Mouse (Mus musculus): ENCODE measurements around the gene Stox2. TPM values are rescaled to one million over a fixed set of nuclear protein-coding genes. Genes with fewer than 3 reads are reported as not detected.
A peak's percentile ranks its signal among the peaks of the same experiment; 100 is the strongest.
"Not testable (repeated sequence)": the region's sequence is repeated elsewhere in the genome, so short reads cannot be mapped to it uniquely, and the experiment has no call there.

The Stox2 gene
- polyA plus RNA-seq, 1 experiment, result 2.2 TPM

DNA sequence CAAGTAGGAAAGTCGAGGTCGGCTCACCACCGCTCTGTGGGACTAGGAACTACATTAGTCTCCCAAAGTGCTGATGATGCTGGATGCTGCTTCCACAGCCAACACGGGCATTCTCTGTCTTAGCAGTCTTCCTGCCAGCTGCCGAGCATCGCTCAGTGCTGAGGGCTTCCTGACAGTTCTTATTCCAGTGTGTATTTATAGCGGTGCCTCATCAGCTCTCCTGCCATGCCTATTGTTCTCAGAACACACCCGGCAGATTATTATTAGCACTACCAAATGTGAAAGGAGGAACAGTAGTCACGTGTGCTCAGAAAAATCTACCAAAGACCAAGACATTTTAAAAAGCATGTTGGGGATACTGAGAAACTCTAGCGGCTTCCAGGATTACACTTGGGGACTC, 15.5 kb upstream of the Stox2 start:
- no peak for TF ChIP-seq CTCF (conservative IDR thresholded peaks at IDR 0.05; ENCODE audit: insufficient read depth, insufficient read length, low read depth, low read length)
- H3K4me3 ChIP-seq (ENCODE audit: insufficient read depth, low read depth, low read length), result no peak overlapping the region
- H3K27ac ChIP-seq (ENCODE audit: insufficient read depth, low read depth, low read length), result no peak overlapping the region
- no peaks in the 10 kb centered on the region for H3K4me1 ChIP-seq (ENCODE audit: control insufficient read depth, insufficient read depth, low read length)
- no peaks in the 10 kb centered on the region for H3K36me3 ChIP-seq (ENCODE audit: control insufficient read depth, insufficient read depth, low read length)
- 0 out of 2 replicates have a peak, but pooled peaks cover 1% of the 10 kb centered on the region for H3K27me3 ChIP-seq (replicated peaks; ENCODE audit: control insufficient read depth, insufficient read depth, low read length)
- DNase-seq, result peak; percentile 79
- WGBS, result 70% methylated on average over 10 of the region's 10 CpGs

DNA sequence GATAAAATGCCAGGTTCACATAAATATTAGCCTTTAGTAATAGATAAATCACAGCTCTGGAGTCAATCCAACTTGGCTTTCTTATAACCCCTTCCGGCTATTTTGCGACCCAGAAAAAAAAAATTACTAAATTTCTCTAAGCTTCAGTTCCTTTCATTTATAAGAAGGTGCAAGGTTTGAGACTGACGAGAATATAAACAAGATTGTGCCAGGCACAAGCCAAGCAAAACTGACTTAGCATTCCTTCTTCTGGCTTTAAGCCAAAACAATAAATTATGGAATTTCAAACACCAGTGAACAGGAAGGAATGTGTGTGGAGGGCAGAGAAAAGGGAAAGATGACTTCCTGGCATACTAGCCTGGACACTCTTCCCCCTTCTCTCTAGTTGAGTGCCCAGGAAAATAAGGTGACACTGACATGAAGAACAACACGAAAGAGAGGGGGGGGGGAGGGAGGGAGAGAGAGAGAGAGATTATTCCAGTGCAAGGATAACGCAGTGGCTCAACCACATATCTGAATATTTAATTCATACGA, 13.1 kb upstream of the Stox2 start:
- H3K27me3 ChIP-seq (replicated peaks; ENCODE audit: control insufficient read depth, insufficient read depth, low read length), result 0 out of 2 replicates have a peak, but pooled peaks cover 1% of the 10 kb centered on the region
- no peak overlapping the region for H3K4me3 ChIP-seq (ENCODE audit: insufficient read depth, low read depth, low read length)
- H3K4me1 ChIP-seq (ENCODE audit: control insufficient read depth, insufficient read depth, low read length), result no peaks in the 10 kb centered on the region
- 20% methylated on average over 6 of the region's 6 CpGs for WGBS
- no peak for TF ChIP-seq POLR2A (IDR thresholded peaks at IDR 0.05; ENCODE audit: low read depth, low read length)
- no peak for TF ChIP-seq CTCF (conservative IDR thresholded peaks at IDR 0.05; ENCODE audit: insufficient read depth, insufficient read length, low read depth, low read length)
- H3K36me3 ChIP-seq (ENCODE audit: control insufficient read depth, insufficient read depth, low read length), result no peaks in the 10 kb centered on the region
- DNase-seq, result peak; percentile 49
- peak overlapping the region; percentile 46; the same call in 1 of the 2 replicates for H3K27ac ChIP-seq (ENCODE audit: insufficient read depth, low read depth, low read length)

DNA sequence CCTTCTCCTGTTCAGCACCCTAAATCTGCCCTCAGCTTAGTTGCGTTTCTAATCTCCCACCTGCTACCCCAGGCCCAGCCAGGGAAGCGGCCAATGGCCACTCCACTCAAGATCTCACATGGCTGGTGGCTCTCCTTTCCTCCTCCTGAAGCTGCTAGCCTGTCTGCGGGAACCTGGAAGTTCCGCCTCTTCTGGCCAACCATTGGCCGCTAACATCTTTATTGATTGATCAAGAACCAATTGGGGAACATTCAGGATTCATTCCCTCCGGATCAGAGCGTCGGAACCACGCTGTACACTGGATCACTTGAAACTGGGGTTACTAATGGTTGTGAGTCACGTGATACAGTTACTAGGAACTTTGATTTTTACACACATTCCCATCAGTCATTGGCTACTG, 12.4 kb upstream of the Stox2 start:
- peak; percentile 30 for DNase-seq
- no peaks in the 10 kb centered on the region for H3K36me3 ChIP-seq (ENCODE audit: control insufficient read depth, insufficient read depth, low read length)
- no peak for TF ChIP-seq POLR2A (IDR thresholded peaks at IDR 0.05; ENCODE audit: low read depth, low read length)
- no peak for TF ChIP-seq CTCF (conservative IDR thresholded peaks at IDR 0.05; ENCODE audit: insufficient read depth, insufficient read length, low read depth, low read length)
- H3K27ac ChIP-seq (ENCODE audit: insufficient read depth, low read depth, low read length), result no peak overlapping the region; the same call in 1 of the 2 replicates
- 0 out of 2 replicates have a peak, but pooled peaks cover 1% of the 10 kb centered on the region for H3K27me3 ChIP-seq (replicated peaks; ENCODE audit: control insufficient read depth, insufficient read depth, low read length)
- H3K4me3 ChIP-seq (ENCODE audit: insufficient read depth, low read depth, low read length), result no peak overlapping the region
- 94% methylated on average over 10 of the region's 10 CpGs for WGBS
- no peaks in the 10 kb centered on the region for H3K4me1 ChIP-seq (ENCODE audit: control insufficient read depth, insufficient read depth, low read length)

DNA sequence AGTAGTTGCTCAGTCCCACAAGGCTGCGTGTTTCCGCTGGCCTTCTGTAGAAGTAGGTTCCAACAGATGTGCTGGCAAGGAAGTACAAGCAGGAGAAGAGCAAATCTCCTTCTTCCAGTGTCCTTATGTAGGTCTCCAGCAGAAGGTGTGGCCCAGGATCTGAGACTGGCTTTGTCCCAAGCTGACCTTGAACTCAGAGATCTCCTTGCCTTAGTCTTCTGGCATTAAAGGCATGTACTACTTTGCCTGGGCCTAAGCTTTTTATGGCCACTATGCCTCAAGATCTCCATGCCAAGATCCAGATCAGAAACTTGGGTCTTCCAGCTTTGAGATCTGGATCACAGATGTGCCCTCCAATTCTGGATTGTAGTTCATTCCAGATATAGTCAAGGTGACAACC, 3.0 kb upstream of the Stox2 start:
- not testable (repeated sequence) for H3K36me3 ChIP-seq (ENCODE audit: control insufficient read depth, insufficient read depth, low read length)

DNA sequence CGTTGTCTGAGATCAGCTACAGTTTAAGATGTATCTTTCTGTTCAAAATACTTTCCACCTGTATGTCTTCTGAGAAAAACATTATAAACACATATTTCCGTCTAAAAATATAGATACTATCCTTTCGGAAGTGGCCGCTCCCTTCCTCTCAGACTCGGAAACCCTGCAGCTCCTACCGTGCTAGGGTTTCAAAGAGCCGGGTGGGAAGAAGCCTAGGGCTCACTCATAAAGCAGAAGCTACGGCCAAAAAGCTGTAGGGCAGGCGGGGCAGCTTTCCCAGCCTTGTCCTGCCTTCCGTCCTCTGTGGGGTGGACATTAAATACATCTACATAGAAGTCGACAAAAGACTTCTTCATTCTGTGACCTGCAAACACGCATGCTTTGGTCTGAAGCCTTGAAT, 6.9 kb downstream of the Stox2 start:
- no peak overlapping the region for H3K27ac ChIP-seq (ENCODE audit: insufficient read depth, low read depth, low read length)
- 54% methylated on average over 12 of the region's 12 CpGs for WGBS

More for the DNA sequence above, 3.0 kb upstream of the Stox2 start:
- 96% methylated on average over 2 of the region's 2 CpGs for WGBS
- not testable (repeated sequence) for H3K27me3 ChIP-seq (replicated peaks; ENCODE audit: control insufficient read depth, insufficient read depth, low read length); H3K27ac ChIP-seq (ENCODE audit: insufficient read depth, low read depth, low read length); H3K4me3 ChIP-seq (ENCODE audit: insufficient read depth, low read depth, low read length); H3K4me1 ChIP-seq (ENCODE audit: control insufficient read depth, insufficient read depth, low read length); DNase-seq

DNA sequence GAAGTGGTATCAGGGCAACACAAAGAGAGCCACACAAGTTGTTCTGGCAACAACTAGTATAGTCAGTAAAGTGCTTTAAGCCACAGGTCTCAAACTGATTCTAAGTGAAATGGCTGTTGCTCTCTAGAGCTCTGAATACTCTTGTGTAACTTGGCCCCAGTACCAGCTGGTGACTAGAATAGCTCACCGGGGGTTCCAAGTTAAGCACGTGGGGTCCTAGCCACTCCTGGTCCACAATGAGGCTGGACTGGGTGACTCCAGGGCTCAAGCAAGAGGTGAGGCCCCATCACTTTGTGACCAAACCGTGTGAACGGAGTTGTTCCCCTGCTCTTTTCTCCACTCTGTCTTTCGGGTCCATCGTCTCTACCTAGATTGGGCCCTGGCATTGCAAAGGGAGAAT, 8.2 kb downstream of the Stox2 start:
- 88% methylated on average over 6 of the region's 6 CpGs for WGBS
- no peak for DNase-seq
- Histone ChIP-seq H3K27me3 (replicated peaks; ENCODE audit: control insufficient read depth, insufficient read depth, low read length) (no peaks in the 10 kb centered on the region), H3K36me3 (ENCODE audit: control insufficient read depth, insufficient read depth, low read length) (no peaks in the 10 kb centered on the region), H3K4me3 (ENCODE audit: insufficient read depth, low read depth, low read length) (no peak overlapping the region), H3K4me1 (ENCODE audit: control insufficient read depth, insufficient read depth, low read length) (no peaks in the 10 kb centered on the region), H3K27ac (ENCODE audit: insufficient read depth, low read depth, low read length) (no peak overlapping the region)
- no peak for TF ChIP-seq POLR2A (IDR thresholded peaks at IDR 0.05; ENCODE audit: low read depth, low read length)
- TF ChIP-seq CTCF (conservative IDR thresholded peaks at IDR 0.05; ENCODE audit: insufficient read depth, insufficient read length, low read depth, low read length), result no peak

More for the DNA sequence above, 6.9 kb downstream of the Stox2 start:
- Histone ChIP-seq H3K4me1 (ENCODE audit: control insufficient read depth, insufficient read depth, low read length) (no peaks in the 10 kb centered on the region), H3K4me3 (ENCODE audit: insufficient read depth, low read depth, low read length) (no peak overlapping the region), H3K27me3 (replicated peaks; ENCODE audit: control insufficient read depth, insufficient read depth, low read length) (no peaks in the 10 kb centered on the region), H3K36me3 (ENCODE audit: control insufficient read depth, insufficient read depth, low read length) (no peaks in the 10 kb centered on the region)
- peak; percentile 12 for DNase-seq
- TF ChIP-seq CTCF (conservative IDR thresholded peaks at IDR 0.05; ENCODE audit: insufficient read depth, insufficient read length, low read depth, low read length) (no peak), POLR2A (IDR thresholded peaks at IDR 0.05; ENCODE audit: low read depth, low read length) (no peak)

DNA sequence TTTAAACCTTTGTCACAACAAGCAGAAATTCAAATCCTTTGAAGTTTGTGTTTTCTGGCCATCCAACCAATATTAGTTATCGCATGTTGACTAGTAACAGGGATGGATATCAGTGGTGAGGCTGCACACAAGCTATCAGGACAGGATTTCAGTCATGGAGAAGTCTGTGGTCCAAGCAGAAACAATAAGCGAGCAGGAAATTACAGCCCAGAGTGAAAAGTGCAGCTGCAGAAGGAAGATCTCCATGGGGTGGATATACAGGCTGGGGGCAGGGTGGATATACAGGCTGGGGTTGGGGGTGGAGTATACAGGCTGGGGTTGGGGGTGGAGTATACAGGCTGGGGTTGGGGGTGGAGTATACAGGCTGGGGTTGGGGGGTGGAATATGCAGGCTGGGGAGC, 10.3 kb downstream of the Stox2 start:
- no peaks in the 10 kb centered on the region for H3K4me1 ChIP-seq (ENCODE audit: control insufficient read depth, insufficient read depth, low read length)
- no peak overlapping the region for H3K4me3 ChIP-seq (ENCODE audit: insufficient read depth, low read depth, low read length)
- TF ChIP-seq POLR2A (IDR thresholded peaks at IDR 0.05; ENCODE audit: low read depth, low read length) (no peak), CTCF (conservative IDR thresholded peaks at IDR 0.05; ENCODE audit: insufficient read depth, insufficient read length, low read depth, low read length) (no peak)
- DNase-seq, result no peak
- no peak overlapping the region for H3K27ac ChIP-seq (ENCODE audit: insufficient read depth, low read depth, low read length)
- no peaks in the 10 kb centered on the region for H3K36me3 ChIP-seq (ENCODE audit: control insufficient read depth, insufficient read depth, low read length)
- no peaks in the 10 kb centered on the region for H3K27me3 ChIP-seq (replicated peaks; ENCODE audit: control insufficient read depth, insufficient read depth, low read length)
- 91% methylated on average over 2 of the region's 2 CpGs for WGBS
